Mouse (Mus musculus) kidney, postnatal 14 days (tissue): ENCODE results near the gene Cisd3.
"Not testable (repeated sequence)": the region's sequence is repeated elsewhere in the genome, so short reads cannot be mapped to it uniquely, and the experiment has no call there.

Source experiments
- DNase-seq: peaks from one replicate; pipeline ENCODE4 v3.0.0; 2022; ENCODE audit warnings: mixed read lengths

Cisd3 gene

GRCm38 (mm10) chr11:97714356-97714755, 28.7 kb downstream of the Cisd3 start:
- no peak for DNase-seq

DNA sequence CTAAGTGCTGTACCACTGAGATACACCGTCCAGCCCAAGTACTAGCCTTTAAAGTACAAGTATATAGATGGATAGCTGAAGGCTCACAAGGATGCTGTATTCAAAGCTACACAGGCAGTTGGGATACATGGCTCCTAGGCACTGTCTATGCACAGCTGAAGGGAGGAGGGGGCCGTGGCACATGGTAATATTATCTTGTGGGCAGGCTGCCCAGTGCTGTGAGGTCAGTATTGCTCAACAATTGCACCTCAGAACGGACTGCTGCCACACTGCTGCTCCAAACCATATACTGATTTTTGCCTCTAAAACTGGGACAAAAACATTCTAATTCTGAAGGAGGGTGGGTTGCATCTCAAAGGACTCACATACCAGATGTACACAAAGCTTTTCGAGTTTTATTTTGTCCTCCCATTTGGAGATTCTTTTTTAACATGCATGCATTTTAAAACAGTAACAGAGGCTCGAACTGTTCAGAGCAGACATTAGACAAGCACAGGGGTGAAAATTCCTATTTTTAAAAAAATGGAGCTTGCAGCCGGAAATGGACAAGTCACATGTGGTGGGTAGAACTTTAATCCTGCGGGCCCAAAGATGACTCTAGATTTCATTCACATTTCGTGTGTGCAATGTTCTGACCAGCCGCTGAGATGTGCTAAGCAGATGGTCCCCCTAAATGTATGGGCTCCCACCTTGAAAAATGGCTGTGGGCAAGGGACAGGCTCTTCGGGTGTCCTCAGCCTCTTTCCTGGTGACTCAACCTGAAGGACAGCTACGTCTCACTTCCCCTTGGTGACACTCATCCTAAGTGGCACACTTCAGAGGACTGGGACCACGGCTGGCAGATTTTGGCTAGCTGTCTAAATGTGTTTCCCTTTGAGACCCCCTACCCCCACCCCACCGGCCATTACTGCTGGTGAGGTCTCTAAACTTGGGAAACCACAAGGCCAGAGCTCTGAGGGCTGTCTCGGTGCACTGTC, 29.4 kb downstream of the Cisd3 start:
- DNase-seq = no peak

GRCm38 (mm10) chr11:97716021-97716420, 30.4 kb downstream of the Cisd3 start:
- no peak for DNase-seq

DNA sequence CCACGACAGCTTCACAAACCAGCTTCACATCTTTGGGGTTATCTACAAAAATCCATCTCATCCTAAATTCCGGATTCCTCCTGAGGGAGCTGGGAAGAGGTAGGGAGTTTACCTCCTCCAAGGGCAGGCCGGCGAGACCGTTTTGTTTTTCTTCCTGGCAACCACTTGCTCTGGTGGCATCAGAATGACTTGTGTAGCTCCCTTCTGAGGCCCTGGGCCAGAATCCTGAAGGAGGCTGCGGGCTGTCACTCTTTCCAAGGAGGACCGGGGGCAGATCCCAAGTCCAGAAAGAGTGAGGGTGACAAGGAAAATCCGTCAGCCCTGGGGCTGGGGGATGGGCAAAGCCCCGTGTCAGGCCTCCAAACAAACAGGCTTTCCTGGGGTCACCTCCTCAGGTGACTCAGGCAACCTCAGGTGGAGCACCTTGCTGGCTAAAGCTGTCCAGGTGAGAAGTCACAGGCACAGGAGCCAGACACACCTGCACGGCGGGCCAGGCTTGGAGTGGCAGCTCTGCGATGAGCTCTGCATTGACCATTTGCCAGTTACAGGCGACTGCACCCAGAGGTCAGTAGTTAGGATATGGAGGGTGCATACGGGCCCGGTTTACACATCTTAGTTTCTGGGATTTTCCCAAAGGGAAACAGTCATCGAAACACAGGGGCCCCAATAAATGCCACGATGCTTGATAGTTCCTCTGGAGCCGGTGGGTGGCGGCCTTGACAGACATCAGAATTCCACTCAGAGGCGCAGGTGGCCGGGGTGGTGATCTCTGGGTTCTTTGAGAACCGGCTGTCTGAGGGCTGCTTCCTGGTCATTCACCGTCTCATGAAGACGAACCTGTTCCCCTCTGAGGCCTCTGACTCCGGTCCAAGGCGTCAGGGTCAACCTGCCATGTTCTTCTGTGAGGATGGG, 32.0 kb downstream of the Cisd3 start:
- no peak for DNase-seq

DNA sequence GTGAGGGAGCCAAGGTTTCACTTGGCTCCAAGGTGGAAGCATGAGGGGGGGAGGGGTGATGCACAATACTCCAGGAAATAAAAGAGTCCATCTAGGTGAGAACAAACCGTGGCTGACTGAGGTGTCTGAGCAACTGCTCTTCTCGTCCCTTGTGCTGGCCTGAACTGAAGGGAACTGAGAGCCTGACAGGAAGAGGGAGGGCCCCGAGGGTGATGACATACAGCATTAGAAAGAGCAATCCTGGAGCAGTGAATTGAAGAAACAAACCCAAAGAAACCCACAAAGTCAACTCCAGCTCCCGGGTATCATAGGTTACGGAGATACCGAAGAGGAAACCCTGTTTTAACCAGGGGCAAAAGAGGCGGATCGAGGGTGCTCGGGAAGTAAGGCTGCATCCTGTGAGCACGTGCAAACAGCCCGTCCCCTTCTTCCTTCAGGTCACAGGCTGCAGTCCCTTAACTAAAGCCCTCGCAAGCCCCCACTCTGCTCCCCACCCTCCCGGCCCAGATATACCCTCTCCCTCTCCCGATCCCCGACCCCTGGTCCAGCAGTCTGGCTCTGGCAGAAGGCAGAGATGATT, 32.7 kb downstream of the Cisd3 start:
- no peak for DNase-seq

GRCm38 (mm10) chr11:97719041-97719440, 33.4 kb downstream of the Cisd3 start:
- no peak for DNase-seq

DNA sequence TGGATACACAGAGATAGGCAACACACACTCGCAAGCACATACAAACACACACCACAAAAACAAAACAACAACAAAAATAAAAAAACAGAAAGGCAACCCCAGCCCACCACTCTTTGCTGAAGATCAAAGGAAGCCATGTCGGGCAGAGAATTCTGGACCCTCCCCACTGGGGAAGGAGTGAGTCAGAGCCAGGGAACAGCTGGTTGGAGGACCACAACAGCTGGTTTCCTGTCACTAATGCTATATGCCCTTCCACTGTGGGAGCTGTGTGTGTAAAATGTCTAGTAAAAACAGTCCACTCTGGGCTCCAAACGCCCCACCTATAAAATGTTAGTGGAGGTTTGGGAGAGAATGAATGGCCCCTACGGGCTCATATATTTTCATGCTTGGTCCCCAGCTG, 35.7 kb downstream of the Cisd3 start:
- no peak for DNase-seq

- peak; percentile 33 for DNase-seq
Observed at GRCm38 (mm10) chr11:97723709-97724108, 38.1 kb downstream of the Cisd3 start.

DNA sequence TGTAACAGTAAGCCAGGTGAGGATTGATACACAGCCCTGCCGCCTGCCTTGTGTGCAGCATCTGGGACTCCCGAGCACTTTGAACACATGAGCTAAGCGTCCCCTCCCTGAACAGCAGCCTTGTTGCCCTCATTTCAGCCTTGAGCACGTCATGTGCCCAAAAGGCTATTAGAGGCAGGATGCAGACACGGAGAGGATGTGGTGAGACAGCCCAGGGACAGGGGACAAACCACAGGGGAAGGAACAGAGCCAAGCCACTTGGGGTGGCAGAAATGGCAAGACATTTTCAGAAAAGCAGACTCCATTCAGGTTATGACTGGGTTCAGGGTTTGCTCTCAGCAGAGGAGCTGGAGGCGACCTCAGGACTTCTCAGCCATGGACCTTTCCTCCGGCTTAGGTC, 42.7 kb downstream of the Cisd3 start:
- DNase-seq = no peak

DNA sequence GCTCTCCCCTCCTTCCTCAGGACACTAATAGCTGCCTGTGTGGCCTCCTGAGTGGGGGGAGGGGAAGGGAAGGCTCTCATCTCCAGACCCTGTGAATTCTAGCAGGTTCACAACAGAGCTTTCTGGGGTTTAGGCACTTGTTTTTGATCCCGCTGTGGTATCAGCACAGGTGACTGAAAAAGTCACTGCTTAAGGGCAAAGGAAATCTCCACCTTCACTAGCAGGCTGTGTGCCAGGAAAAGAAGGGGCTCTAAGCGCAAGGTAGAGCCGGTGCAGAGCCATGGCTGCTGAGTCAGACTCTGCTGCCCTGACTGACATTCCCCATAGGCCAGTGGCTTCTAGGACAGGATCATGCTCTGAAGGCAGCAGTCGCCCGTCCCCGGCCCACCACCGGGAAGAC, 43.1 kb downstream of the Cisd3 start:
- DNase-seq = no peak

DNA sequence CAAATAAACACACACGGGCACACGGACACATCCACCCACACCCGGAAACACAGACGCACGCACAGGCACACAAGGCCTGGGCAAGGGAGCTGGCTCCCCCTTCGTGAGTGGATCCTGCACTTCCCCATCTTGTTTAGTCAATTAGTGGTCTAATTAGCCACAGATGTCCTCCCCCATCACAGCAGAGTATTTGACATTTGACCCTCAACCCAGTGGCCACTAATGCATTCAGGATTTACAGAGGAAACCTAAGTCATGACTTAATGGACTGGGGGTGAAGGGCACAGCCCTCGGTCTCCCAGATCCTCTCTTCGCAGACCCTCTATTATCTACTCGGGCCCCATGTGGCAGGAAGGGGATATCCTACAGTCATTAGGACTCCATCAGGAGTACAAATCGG, 48.1 kb downstream of the Cisd3 start:
- no peak for DNase-seq

DNA sequence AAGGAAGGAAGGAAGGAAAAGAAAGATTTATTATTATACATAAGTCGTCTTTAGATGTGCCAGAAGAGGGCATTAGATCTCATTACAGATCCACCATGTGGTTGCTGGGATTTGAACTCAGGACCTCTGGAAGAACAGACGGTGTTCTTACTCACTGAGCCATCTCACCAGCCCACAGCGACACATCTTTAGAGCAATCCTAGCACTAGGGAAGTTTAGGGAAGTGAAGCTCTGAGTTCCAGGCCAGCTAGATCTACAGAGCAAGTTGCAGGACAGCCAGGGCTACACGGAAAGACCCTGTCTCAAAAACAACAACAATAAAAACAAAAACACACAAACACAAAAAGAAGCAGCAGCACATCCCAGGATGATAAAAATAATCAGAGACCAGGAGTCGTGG, 49.2 kb downstream of the Cisd3 start:
- not testable (repeated sequence) for DNase-seq

DNA sequence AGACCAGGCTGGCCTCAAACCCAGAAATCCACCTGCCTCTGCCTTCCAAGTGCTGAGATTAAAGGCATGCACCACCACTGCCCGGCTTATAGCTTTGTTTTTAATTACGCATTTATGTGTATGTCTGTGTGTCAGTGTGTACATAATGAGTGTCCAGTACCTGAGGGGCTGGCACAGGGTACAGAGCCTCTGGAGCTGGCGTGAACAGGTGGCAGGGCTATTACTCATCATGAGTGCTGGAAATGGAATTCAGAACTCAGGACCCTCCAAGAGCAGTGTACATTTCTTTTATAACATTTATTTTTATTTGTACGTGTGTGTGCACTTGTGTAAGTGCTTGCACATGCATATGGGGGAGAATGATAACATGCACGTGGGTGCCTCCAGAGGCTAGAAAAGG, 51.0 kb downstream of the Cisd3 start:
- no peak for DNase-seq

- no peak for DNase-seq
Observed at GRCm38 (mm10) chr11:97737600-97737999, 52.0 kb downstream of the Cisd3 start.
